Mouse (Mus musculus) hindlimb bud, embryonic 11.5 days (tissue): ENCODE measurements around the gene Zcchc12.

Experiments
- DNase-seq: peaks from one replicate; pipeline ENCODE4 v3.0.0-alpha.2; 2012; ENCODE audit warnings: low read depth, low spot score; ENCODE audit errors: extremely low spot score

The Zcchc12 gene

GRCm38 (mm10) chrX:36195736-36196525 lies at the start of gene Zcchc12:
Zcchc12 (plus strand) TSS chrX:36195904.
- no peak for DNase-seq

GRCm38 (mm10) chrX:36146746-36147145 lies 49.0 kb upstream of the Zcchc12 start:
- DNase-seq, result no peak

GRCm38 (mm10) chrX:36150100-36150499 lies 45.6 kb upstream of the Zcchc12 start:
- DNase-seq, result no peak

- no peak for DNase-seq
Observed at GRCm38 (mm10) chrX:36156677-36157076, 39.0 kb upstream of the Zcchc12 start.

GRCm38 (mm10) chrX:36161567-36161966 lies 34.1 kb upstream of the Zcchc12 start:
- DNase-seq, result no peak

- no peak for DNase-seq
Observed at GRCm38 (mm10) chrX:36183625-36184024, 12.1 kb upstream of the Zcchc12 start.

- no peak for DNase-seq
Observed at GRCm38 (mm10) chrX:36186036-36186435, 9.7 kb upstream of the Zcchc12 start.

GRCm38 (mm10) chrX:36186443-36186842 lies 9.3 kb upstream of the Zcchc12 start:
- no peak for DNase-seq

- no peak for DNase-seq
Observed at GRCm38 (mm10) chrX:36193951-36194350, 1.8 kb upstream of the Zcchc12 start.

GRCm38 (mm10) chrX:36209554-36209953 lies 13.8 kb downstream of the Zcchc12 start:
- no peak for DNase-seq

GRCm38 (mm10) chrX:36211216-36211615 lies 15.5 kb downstream of the Zcchc12 start:
- no peak for DNase-seq

- DNase-seq, result no peak
Observed at GRCm38 (mm10) chrX:36221366-36221765, 25.7 kb downstream of the Zcchc12 start.

- peak; percentile 31 for DNase-seq
Observed at GRCm38 (mm10) chrX:36225777-36226176, 30.1 kb downstream of the Zcchc12 start.

GRCm38 (mm10) chrX:36226577-36226976 lies 30.9 kb downstream of the Zcchc12 start:
- DNase-seq, result no peak

GRCm38 (mm10) chrX:36228861-36229260 lies 33.2 kb downstream of the Zcchc12 start:
- DNase-seq, result no peak

- DNase-seq, result no peak
Observed at GRCm38 (mm10) chrX:36229273-36229672, 33.6 kb downstream of the Zcchc12 start.

- no peak for DNase-seq
Observed at GRCm38 (mm10) chrX:36235652-36236051, 39.9 kb downstream of the Zcchc12 start.
